Mouse (Mus musculus): ENCODE measurements around the gene Hmgb1.

The Hmgb1 gene

DNA sequence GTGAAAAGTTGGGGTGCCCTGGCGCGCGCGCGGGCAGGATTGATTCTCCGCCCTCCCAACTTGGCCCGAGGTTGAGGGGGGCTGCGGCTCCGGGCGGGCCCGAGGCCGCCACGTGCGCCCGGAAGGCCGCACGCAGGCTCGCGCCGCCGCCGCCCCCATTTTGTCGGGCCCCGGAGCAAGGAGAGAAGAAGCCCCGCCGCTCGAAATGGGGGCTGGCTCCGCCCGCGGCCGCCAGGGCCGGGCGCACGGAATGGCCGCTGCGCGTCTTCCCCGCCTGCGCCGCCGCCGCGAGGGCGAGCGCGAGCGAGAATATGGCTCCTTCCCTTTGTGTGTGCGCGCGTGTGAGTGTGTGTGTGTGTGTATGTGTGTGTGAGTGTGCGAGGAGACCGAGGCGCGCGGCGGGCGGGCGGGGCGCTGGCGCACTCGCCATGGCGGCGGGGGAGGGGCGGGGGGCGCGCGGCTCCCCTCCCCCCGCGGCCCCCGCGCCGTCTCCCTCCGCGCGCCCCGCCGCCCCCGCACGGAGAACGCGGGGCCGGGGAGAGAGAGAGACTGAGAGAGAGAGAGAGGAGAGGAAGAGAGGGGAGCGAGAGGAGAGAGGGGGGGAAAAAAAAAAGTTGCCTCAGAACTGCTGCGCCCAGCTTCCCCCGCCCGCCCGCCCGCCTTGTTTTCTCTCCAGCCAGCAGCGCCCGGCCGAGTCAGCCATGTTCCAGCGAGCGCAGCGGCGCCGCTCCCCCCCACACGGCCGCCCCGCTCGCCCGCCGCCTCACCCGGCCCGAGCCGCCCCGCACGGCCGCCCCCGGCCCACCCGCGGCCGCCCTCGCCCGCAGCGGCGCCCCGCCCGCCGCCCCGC, 132.5 kb downstream of the Hmgb1 start:
- peak; percentile 85 for DNase-seq

DNA sequence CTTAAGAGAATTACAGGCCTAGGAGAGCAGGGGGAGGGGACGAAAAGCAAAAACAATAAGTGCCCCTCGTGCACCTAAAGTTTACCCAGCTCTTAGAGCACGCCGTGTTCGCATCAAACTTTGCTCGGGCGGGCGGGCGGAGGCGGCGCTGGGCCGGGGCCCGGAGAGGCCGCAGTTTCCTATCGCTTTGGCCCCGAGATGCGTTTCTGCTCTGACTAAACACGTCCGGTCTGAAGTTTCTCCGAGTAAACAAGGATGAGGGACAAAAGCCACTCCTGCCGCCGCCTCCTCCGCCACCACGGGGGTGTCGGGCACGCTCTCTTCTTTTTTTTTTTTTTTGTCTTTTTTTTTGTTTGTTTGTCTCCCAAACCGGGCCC, 133.1 kb downstream of the Hmgb1 start:
- DNase-seq: no peak

DNA sequence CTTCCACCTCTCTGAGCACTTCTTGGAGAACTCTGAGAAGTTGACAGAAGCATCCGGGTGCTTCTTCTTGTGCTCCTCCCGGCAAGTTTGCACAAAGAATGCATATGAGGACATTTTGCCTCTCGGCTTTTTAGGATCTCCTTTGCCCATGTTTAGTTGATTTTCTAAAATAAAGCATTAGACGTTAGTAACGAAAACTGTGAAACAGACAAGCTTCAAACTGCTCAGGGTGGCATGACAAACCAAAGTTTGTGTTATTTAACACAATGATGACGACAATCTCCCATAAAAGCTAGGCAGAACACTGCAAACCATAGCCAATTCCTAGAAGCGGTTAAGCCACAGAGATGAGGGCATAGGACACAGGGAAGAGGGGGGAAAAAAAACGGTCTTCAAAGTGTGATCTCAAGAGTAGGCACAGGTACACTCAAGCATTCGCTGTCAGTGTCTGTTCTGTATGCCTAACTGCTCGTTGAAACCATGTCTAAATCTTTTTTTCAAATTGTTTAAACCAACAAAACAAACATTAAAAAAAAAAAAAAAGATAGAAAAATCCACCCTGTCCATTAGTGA, 133.6 kb downstream of the Hmgb1 start:
- no peak for DNase-seq

DNA sequence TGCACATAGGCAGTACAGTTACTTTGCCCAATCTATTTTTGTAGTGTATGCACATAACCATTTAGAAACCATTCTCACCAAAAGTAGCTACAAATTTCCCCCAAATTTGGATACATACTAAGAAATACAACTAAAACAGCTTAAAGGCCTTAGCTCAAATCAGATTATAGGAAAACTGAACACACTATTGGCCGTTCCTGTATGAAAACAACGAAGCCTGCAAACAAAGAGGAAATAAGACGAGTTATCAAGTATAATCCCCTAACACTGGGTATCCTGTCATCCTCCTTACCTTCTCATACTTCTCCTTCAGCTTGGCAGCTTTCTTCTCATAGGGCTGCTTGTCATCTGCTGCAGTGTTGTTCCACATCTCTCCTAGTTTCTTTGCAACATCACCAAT, 134.9 kb downstream of the Hmgb1 start:
- no peak for DNase-seq

DNA sequence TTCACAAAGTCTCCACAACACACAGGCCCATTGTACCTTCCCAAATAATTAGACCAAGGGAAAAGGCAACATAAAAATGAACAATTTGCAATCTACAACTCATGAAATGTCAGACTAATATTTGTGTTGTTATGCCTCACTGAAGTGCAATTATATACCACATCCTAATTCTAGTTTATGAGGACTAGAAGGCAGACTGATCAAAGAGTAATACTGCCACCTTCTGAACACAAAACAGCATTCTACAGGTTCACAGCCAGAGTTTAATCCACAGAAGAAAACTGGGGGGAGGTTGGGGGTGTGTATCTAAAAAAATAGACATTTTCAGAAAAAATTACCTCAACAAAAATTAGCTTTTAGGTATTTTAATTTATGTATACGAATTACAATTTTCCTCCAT, 135.3 kb downstream of the Hmgb1 start:
- DNase-seq: no peak

DNA sequence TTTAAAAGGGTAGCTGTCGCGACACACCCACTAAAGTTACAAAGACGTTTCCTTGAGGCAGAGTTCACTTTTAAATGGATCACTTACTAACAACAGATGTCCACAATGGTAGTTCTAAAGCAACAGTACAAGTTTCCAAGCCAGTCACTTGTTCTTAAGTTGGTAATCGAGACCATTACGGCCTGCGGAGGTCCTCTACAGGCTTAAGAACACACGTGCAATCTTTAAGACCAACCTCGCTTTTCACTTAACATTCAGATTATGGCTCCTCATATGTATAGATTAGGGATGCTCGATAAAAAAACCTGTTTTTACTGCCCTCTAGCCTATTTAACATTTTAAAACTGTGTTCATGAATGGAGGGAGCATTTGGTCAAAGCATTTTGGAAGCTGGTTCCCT, 137.6 kb downstream of the Hmgb1 start:
- DNase-seq: no peak

DNA sequence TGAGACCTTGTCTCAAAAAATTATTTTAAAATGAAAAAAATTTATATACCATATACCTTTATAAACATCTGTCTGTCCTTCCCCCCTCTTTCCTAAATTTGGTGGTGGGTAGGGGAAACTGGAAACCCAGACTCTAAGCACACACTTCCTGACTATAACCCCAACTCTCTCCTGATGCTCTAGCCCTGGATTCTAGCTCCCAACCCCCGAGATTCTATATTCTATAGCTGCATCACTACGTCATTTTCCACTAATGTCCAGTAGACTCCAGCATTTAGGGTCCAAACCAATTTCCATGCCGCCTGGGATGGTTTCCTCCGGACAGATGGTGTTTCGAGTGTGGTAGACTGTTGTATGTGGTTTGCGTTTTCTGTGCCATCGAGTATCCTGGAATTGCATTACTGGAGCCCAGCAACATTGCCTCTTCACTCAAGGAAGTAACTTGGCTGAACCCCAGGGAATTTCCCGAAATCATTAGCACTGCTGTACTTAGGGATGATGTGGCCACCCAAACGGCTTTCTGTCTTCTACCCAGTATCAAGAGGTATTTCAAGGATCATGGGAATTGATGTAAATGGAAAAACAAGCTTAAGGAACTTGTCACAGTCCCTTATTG, 138.7 kb downstream of the Hmgb1 start:
- no peak for DNase-seq

DNA sequence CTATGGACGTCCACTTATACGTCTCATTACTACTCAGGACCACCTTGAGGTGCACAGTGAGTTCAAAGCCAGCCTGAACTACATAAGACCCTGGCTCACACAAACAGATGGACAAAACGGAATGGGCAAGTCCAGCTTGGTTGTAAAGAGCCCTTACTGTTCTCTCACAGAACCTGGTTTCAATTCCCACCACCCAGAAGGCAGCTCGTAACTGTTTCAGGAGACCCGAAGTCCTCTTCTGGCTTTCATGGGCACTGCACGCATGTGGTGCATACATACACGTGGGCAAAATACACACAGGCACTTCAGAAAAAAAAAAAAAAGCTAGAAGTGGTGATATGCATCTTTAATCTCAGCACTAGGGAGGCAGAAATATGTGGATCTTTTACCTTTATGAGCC, 139.2 kb downstream of the Hmgb1 start:
- DNase-seq: no peak

DNA sequence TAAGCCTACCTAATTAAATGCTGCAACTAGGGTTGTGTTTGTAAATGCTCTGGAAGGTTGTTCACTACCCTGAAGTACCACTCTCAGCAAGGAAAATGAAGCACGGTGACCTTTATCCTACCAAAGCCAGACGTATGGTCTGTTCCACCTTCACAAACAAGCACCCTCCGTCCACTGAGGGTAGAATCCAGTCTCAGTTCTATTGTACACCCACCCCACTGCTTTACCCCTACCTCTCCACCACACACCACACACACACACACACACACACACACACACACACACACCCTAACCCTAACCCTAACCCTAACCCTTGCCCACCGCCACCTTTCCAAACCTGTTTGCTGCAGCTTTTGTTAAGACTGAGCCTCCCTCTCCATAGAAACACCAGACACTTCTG, 140.2 kb downstream of the Hmgb1 start:
- no peak for DNase-seq

DNA sequence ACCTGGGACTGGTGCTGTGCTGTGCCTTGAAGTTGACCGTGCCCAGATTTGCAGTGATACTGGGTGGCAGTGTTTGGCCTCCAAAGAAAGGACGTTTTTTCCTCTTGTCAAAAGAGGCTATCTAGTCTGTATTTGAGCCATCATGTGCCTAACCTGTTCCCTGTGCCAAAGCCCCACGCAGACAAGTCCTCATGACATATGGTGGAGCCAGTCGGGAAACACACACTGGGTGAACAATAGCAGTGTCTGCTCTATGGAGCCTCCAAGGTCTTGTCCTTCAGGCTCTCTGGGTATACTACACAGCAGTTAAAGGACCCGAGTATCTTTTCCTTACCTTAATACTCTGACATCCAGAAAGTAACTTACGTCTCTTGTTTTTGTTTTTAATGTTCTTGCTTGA, 141.0 kb downstream of the Hmgb1 start:
- no peak for DNase-seq

DNA sequence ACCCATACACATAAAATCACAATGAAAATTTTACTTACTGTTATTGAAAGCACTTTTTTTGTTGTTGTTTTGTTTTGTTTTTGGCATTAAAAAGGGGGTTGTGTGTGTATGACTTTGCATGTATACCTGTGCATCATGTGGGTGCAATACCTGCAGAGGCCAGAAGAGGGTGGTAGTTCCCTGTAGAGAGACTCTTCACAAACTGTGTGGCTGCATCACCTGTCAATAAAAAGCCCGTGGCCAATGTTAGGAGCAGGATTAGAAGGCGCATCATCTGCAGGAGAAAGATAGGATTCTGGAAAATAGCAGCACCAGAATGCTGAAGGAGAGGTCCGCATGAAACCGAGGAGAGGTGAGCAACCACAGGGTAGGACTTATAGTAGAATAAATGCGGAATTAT, 144.5 kb downstream of the Hmgb1 start:
- peak; percentile 44 for DNase-seq

DNA sequence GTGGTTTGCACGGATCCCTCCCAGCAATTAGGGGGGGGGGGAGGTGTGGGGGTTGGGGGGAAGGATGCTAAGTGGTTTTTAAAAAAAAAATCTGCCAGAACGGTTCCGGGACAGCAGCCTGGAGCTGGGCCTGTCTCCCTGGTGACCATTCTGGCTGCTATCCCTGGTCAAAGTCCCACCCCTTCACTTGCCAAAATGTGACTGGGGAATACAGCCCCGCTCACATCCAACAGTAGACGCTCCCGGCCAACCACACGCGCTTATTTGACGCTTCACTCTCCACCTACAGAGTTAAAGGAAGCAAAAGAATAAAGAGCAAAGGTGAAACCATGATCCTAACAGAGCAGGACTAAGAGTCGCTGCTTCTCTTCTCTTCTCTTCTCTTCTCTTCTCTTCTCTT, 146.6 kb downstream of the Hmgb1 start:
- DNase-seq: peak; percentile 31

DNA sequence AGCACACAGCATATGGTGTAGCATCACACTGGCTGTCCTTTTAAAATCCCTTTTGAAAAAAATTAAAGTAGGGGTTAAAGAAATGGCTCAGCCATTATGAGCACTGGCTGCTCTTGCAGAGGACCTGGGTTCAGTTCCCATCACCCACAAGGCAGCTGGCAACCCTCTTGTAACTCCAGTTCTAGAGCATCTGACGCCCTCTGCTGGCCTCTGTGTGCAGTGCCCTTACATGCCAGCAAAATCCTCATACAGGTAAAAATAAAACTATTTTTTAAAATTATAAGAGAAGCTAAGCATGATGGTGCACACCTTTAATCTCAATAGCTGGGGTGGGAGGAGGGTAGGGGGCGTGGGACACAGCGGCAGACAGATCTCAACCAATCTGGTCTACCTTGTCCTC, 147.4 kb downstream of the Hmgb1 start:
- DNase-seq: no peak

DNA sequence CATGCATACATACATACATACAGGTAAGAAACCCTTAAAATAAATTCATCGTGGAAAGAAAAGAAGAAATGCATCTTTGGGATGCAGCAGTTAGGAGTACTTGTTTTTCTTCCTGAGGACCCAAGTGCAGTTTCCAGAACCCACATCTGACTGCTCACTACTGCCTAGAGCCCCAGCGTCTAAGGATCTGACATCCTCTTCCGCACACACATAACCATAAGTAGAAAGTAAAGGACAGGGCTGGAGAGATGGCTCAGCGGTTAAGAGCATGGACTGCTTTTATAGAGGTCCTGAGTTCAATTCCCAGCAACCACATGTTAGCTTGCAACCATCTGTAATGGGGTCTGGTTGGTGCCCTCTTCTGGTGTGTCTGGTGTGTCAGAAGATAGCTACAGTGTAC, 151.9 kb downstream of the Hmgb1 start:
- DNase-seq: no peak

DNA sequence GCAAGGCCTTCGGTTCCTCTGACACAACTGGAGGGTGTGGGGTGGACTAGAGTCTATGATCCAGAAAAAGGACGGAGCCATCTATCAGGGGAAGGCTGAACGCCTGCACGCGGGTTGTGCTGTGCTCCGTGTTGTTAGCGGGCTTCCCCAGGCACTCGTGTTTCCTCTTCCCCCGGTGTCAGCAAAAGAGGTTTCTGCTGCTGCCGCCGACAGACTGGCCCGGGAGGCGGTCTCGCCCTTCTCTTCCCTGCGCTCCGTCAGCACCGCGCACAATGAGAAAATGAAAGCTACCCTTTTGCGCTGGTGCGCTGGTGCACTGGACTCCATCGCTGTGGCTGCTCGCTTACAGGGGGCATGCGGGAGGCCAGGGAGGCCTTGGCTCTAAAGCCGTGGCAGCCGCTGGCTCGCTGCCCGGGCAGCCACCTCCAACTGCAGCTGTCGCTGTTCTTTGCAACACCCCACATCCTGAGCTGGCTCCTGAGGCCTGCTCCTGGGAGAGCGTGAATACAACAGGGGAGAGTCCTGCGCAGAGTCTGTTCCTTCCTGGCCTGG, 153.0 kb downstream of the Hmgb1 start:
- DNase-seq: peak; percentile 49

DNA sequence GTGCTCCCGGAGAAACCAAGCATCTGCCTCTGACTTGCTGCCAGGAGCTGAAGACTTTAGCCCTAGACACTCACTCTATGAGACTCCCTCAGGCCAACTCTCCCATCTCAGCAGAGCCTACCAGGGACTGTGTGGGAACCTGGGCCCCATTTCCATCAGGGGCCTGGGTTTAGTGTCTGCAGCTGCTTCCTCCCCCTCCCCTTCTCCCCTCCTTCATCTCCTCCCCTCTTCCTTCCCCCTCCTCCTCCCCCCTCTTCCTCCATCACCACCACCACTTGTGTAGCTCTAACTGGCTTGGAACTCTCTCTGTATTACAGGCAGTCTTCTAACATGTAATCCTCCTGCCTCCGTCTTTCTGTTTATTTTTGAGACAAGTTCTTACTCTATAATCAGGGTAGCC, 154.2 kb downstream of the Hmgb1 start:
- no peak for DNase-seq

DNA sequence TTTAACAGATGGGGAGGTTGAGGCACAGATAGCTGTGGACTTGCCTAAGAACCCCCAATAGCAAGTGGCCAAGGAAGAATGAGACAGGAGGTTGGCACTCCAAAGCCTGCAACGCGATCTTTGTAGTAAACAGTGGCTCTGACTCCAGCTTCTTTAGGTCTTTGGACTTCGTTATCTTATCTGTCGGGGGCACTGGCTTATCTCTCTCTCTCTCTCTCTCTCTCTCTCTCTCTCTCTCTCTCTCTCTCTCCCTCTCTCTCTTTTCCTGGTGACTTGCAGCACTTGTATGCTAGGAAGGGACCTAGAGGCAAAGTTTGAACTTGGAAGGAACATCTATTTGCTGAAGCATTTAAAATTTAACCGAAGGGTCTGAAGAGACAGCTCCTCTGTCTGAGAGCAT, 155.9 kb downstream of the Hmgb1 start:
- no peak for DNase-seq

DNA sequence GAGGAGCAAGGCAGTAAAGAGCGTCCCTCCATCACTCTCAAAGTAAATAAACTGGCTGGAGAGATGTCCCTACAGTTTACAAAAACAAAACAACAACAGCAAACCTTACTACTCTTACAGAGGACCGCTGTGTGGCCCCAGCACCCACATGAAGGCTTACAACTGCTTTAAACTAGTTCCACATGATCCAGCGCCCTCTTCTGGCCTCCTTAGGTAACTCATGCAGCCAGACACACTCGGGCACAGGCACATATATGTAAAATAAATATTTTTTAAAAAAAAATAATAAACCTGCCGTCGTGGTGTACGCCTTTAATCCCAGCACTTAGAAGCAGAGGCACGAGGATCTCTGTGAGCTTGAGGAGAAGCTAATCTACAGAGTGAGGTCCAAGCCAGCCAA, 156.9 kb downstream of the Hmgb1 start:
- DNase-seq: no peak

DNA sequence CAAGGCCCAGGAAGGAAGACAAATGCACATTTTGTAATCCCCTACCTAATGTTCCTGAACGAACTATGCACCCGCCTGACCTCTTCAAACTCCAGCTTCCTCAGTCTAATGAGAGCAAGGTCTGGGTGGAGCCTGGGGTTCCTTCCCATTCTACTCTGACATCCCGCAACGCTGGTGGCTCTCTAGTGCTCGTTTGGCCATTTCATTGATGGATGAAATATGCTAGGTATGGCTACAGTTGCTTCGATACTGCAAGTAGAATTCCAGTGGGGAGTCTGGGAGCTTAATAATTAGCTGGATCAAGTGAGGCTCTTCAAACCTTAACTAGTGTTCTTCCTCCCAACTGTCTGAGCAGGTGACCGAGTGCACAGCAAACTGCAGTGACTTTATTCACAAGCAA, 163.2 kb downstream of the Hmgb1 start:
- DNase-seq: no peak

DNA sequence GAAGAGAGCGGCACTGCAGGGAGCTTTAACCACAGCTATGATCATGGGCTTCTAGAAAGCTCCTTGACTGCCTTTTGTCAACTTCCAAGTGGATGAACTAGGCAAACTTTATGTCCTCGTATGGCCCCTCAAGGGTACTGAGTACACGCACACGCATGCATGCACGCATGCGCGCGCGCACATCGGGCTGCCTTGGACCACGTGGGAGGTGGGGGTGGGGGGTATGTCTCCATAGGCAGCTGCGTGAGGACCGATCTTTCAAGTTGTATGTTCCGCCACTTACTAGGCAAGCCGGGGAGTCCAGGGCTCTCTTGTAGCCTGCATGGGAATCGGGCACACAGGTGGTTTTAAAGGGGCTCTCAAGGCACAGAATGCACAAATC, 163.6 kb downstream of the Hmgb1 start:
- DNase-seq: no peak

DNA sequence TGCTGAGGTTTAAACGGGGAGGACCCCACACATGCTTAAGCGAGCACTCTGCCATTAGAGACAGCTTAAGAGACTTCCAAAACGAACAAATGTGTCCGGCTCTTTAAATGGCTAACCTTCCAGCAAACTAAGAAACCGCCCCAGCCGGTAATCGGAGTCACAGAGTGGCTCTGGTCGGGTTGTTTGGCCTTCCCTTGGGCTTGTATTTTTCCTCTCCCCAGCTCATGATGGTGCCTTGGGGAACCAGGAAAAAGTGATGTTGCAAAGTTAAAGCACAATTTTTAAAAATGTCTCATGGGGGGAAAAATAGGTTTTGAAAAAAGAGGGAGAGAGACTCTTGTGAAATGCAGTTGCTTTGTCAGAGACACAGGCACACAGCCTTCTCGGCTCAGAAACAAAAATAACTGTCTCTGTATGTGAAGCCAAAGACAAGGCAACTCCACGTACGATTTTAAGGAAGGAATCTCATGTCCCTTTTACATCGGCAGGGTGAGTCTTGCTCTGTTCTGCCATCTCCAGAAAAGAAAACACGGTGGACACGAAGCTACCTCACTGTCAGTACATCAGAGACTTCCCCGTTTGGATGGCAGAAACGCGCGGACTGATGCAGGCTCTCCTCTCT, 164.1 kb downstream of the Hmgb1 start:
- no peak for DNase-seq

DNA sequence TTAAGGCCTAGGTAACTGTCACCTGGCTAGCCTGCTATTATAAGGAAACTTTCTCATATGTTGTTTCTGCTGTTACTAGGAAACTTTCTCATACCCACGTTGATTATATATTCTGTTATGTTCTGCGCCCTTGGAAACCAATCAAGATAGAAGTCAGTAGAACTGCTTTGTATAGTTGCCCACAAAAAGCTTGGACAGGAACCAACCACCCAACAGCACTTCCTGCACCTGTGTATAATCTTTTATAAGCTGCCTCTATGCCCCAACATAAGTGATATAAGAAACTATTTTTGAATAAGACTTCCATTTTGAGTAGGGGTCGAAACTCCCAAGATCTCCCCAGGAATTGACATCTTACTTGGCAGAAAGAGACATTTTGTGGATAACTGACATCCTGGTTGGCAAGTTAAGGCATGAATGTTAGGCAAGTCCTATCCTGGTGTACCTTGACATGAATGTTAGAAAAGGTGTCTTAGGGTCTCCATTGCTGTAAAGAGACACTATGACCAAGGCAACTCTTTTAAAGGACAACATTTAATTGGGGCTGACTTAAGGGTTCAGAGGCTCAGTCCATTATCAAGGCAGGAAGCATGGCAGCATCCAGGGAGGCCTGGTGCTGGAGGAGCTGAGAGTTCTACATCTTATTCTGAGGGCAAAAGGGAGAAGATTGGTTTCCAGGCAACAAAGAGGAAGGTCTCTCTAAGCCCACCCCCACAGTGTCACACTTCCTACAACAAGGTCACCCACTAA, 166.4 kb downstream of the Hmgb1 start:
- no peak for DNase-seq

DNA sequence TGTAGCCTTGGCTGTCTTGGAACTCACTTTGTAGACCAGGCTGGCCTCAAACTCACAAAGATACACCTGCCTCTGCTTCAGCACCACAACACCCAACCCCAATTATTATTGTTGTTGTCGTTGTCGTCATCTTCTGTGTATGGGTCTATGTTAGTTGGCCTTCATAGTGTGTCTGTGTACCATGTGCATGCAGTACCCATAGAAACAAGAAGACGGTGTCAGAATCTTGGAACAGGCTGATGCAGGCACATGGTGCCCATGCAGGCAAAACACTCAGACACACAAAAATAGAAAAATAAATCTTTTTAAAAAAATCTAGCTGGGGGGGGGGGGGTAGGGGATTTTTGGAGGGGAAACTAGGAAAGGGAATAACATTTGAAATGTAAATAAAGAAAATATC, 167.1 kb downstream of the Hmgb1 start:
- no peak for DNase-seq

Measured in right cerebral cortex, postnatal 4 days (tissue).